Mouse (Mus musculus): ENCODE data around the gene Smco2.

- TF ChIP-seq CTCF (IDR thresholded peaks at IDR 0.05; ENCODE audit: insufficient read depth, low read length), result no peak
- no peak for TF ChIP-seq POLR2A (IDR thresholded peaks at IDR 0.05; ENCODE audit: borderline replicate concordance, extremely low read depth, low read depth, low read length)
Measured at GRCm38 (mm10) chr6:146838366-146838765, 11.5 kb upstream of the Smco2 start.
